Mouse (Mus musculus): ENCODE data around the gene Tnn.

Gene Tnn

GRCm38 (mm10) chr1:160080800-160081436 lies 72.5 kb downstream of the Tnn start:
- DNase-seq (ENCODE audit: low spot score): peak; percentile 39

GRCm38 (mm10) chr1:160078882-160079661 lies 74.3 kb downstream of the Tnn start:
- no peak for DNase-seq (ENCODE audit: low spot score)

- no peak for DNase-seq (ENCODE audit: low spot score)
These were observed 88.7 kb downstream of the Tnn start for GRCm38 (mm10) chr1:160064547-160065144.

- DNase-seq (ENCODE audit: low spot score): no peak
These were observed 91.5 kb downstream of the Tnn start for GRCm38 (mm10) chr1:160061725-160062366.

- DNase-seq (ENCODE audit: low spot score): no peak
These were observed 92.1 kb downstream of the Tnn start for GRCm38 (mm10) chr1:160061321-160061720.

- DNase-seq (ENCODE audit: low spot score): no peak
These were observed 92.8 kb downstream of the Tnn start for GRCm38 (mm10) chr1:160060542-160060941.

- no peak for DNase-seq (ENCODE audit: low spot score)
These were observed 93.5 kb downstream of the Tnn start for GRCm38 (mm10) chr1:160059908-160060307.

- no peak for DNase-seq (ENCODE audit: low spot score)
These were observed 95.7 kb downstream of the Tnn start for GRCm38 (mm10) chr1:160057657-160058056.

GRCm38 (mm10) chr1:160054366-160055078 lies 98.9 kb downstream of the Tnn start:
- DNase-seq (ENCODE audit: low spot score): no peak

- no peak for DNase-seq (ENCODE audit: low spot score)
These were observed 99.7 kb downstream of the Tnn start for GRCm38 (mm10) chr1:160053510-160054305.

- no peak for DNase-seq (ENCODE audit: low spot score)
These were observed 100.6 kb downstream of the Tnn start for GRCm38 (mm10) chr1:160052556-160053315.

GRCm38 (mm10) chr1:160050898-160051297 lies 102.5 kb downstream of the Tnn start:
- no peak for DNase-seq (ENCODE audit: low spot score)

GRCm38 (mm10) chr1:160049131-160049880 lies 104.1 kb downstream of the Tnn start:
- no peak for DNase-seq (ENCODE audit: low spot score)

GRCm38 (mm10) chr1:160047481-160047931 lies 105.9 kb downstream of the Tnn start:
- DNase-seq (ENCODE audit: low spot score): no peak

GRCm38 (mm10) chr1:160046786-160047185 lies 106.6 kb downstream of the Tnn start:
- no peak for DNase-seq (ENCODE audit: low spot score)

GRCm38 (mm10) chr1:160045971-160046370 lies 107.4 kb downstream of the Tnn start:
- DNase-seq (ENCODE audit: low spot score): no peak

GRCm38 (mm10) chr1:160045056-160045715 lies 108.2 kb downstream of the Tnn start:
- no peak for DNase-seq (ENCODE audit: low spot score)

- DNase-seq (ENCODE audit: low spot score): peak; percentile 25
These were observed 109.0 kb downstream of the Tnn start, which contains the start of gene 4930523C07Rik for GRCm38 (mm10) chr1:160044237-160045021. Gene 4930523C07Rik (plus strand): TSS chr1:160044382.

Measured in urinary bladder, postnatal 10 days (tissue).